Mouse (Mus musculus): Measurements from ENCODE around the gene Psma7. TPM values are rescaled to one million over a fixed set of nuclear protein-coding genes. Genes with fewer than 3 reads are reported as not detected.

Psma7 gene
- total and polyA plus RNA-seq, 3 experiments, result 394 to 515 (median 458) TPM

DNA sequence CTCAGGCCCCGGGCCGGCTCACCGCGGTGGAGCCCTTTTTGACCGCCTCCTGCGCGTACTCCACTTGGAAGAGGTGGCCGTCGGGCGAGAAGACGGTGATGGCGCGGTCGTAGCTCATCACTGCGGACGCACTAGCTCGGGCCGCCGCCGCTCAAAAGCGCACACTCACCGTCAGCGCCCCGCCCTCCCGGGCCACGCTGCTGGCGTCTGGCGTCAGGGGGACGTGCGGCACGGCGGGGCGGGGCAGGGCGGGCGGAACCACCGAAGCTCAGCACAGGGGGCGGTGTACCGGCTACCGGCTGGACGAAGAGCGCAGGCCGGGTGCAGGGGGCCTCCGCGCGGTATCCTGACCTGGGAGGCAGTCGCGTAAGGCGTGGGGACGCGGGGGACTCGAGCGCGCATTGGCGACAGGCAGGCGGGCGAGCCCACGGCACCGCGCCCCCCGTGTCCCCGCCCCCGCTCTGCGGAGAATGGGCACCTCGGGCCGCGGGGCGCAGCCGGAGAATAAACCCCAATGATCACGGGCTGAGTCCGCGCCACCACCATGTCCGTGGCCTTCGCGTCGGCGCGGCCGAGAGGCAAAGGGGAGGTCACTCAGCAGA, at the start of gene Psma7, which contains the start of gene Ss18l1 (continued):
- TF ChIP-seq TAL1 (IDR thresholded peaks at IDR 0.05; ENCODE audit: low read length) (no peak), NRF1 (IDR thresholded peaks at IDR 0.05; ENCODE audit: insufficient read depth, low read depth, low read length, poor library complexity, severe bottlenecking) (peak; percentile 46; the same call in 1 of the 2 replicates), GABPA (IDR thresholded peaks at IDR 0.05; ENCODE audit: low read depth, low read length) (no peak)

DNA sequence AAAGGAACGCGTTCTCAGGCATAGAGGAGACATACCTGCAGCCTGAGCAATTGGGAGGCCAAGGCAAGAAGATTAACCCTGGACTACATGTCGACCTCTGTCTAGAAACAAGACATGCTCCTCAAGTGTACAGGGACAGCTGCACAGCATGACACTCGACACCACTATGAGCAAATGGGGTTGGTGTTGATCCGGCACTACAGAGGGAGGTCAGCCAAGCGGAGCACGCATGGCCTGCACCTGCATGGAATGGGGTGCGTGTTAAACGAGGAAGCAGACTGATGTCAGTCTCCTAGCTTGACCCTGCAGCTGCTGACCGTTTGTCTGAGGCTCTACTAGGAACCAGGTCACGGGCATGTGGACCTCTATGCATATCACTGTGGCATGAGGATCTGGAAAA, 48.1 kb upstream of the Psma7 start:
- no peak for TF ChIP-seq CHD2 (IDR thresholded peaks at IDR 0.05; ENCODE audit: low read length)
- TF ChIP-seq MEF2A (IDR thresholded peaks at IDR 0.05; ENCODE audit: extremely low read depth, insufficient replicate concordance, low read depth, low read length, poor library complexity, severe bottlenecking), result no peak
- TF ChIP-seq ELF1 (IDR thresholded peaks at IDR 0.05; ENCODE audit: low read depth, low read length), result no peak
- TF ChIP-seq RCOR1 (IDR thresholded peaks at IDR 0.05; ENCODE audit: low read depth, low read length), result no peak
- TF ChIP-seq SIN3A (IDR thresholded peaks at IDR 0.05; ENCODE audit: low read length), result no peak
- no peak for TF ChIP-seq MAX (IDR thresholded peaks at IDR 0.05; ENCODE audit: low read length)
- TF ChIP-seq CTCF (IDR thresholded peaks at IDR 0.05 in 2 of 3, conservative IDR thresholded peaks at IDR 0.05 in 1 of 3; ENCODE audit: control insufficient read depth in 1 of 3, insufficient read depth in 1 of 3, low read depth in 2 of 3, low read length in 3 of 3, poor library complexity in 1 of 3, severe bottlenecking in 1 of 3), result no peak
- no peak for TF ChIP-seq ZNF384 (IDR thresholded peaks at IDR 0.05; ENCODE audit: low read depth, low read length)
- TF ChIP-seq RAD21 (IDR thresholded peaks at IDR 0.05; ENCODE audit: low read depth, low read length), result no peak
- no peak for TF ChIP-seq ZC3H11A (IDR thresholded peaks at IDR 0.05; ENCODE audit: low read depth, low read length)
- no peak for TF ChIP-seq JUND (IDR thresholded peaks at IDR 0.05; ENCODE audit: low read depth, low read length)
- no peak for TF ChIP-seq SMC3 (IDR thresholded peaks at IDR 0.05; ENCODE audit: low read depth, low read length)
- no peak for TF ChIP-seq POLR2AphosphoS2 (IDR thresholded peaks at IDR 0.05; ENCODE audit: low read length)
- no peak for TF ChIP-seq NELFE (IDR thresholded peaks at IDR 0.05; ENCODE audit: low read depth, low read length)
- H3K4me3 ChIP-seq (ENCODE audit: control insufficient read depth in 1 of 2, insufficient read depth in 1 of 2, low read depth in 2 of 2, low read length in 2 of 2), result no peak overlapping the region
- no peaks in the 10 kb centered on the region for H3K9me3 ChIP-seq (replicated peaks; ENCODE audit: insufficient read depth, low read length)
- H3K36me3 ChIP-seq (ENCODE audit: control insufficient read depth in 1 of 2, insufficient read depth in 2 of 2, low read length in 2 of 2), result no peaks in the 10 kb centered on the region
- DNase-seq (ENCODE audit: low read depth, low spot score), result no peak
- no peak overlapping the region for H3K9ac ChIP-seq (ENCODE audit: control insufficient read depth, low read depth, low read length, poor library complexity, severe bottlenecking)
- no peaks in the 10 kb centered on the region for H3K79me2 ChIP-seq (ENCODE audit: control insufficient read depth, insufficient read depth, low read length, poor library complexity)
- no peaks in the 10 kb centered on the region for H3K4me1 ChIP-seq (ENCODE audit: control insufficient read depth in 1 of 2, insufficient read depth in 2 of 2, low read length in 2 of 2)
- H3K27ac ChIP-seq (ENCODE audit: control insufficient read depth, low read depth, low read length), result no peak overlapping the region
- H3K27me3 ChIP-seq (ENCODE audit: control insufficient read depth in 1 of 2, insufficient read depth in 2 of 2, low read length in 2 of 2), result no peaks in the 10 kb centered on the region

DNA sequence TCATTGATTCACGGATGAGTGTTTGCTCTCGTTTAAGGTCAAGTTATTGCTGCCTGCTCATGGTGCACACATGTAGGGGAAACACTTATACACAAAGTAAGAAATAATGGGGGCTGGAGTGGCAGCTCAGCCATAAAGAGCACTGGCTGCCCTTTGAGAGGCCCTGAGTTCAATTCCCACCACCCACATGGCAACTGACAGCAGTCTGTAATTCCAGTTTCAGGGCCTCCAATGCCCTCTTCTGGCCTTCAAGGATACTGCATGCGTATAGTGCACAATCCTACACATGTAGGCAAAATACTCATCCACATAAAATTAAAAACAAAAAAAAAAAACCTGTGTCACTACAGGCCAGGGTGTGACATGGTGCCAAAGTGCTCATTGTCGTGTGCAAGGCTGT, 45.2 kb upstream of the Psma7 start:
- Histone ChIP-seq H3K27me3 (ENCODE audit: control insufficient read depth in 1 of 2, insufficient read depth in 2 of 2, low read length in 2 of 2) (no peaks in the 10 kb centered on the region), H3K9ac (ENCODE audit: control insufficient read depth, low read depth, low read length, poor library complexity, severe bottlenecking) (no peak overlapping the region), H3K9me3 (replicated peaks; ENCODE audit: insufficient read depth, low read length) (no peaks in the 10 kb centered on the region), H3K79me2 (ENCODE audit: control insufficient read depth, insufficient read depth, low read length, poor library complexity) (no peaks in the 10 kb centered on the region), H3K4me3 (ENCODE audit: control insufficient read depth in 1 of 2, insufficient read depth in 1 of 2, low read depth in 2 of 2, low read length in 2 of 2) (no peak overlapping the region), H3K27ac (ENCODE audit: control insufficient read depth, low read depth, low read length) (no peak overlapping the region), H3K36me3 (ENCODE audit: control insufficient read depth in 1 of 2, insufficient read depth in 2 of 2, low read length in 2 of 2) (no peaks in the 10 kb centered on the region), H3K4me1 (ENCODE audit: control insufficient read depth in 1 of 2, insufficient read depth in 2 of 2, low read length in 2 of 2) (no peaks in the 10 kb centered on the region)
- DNase-seq (ENCODE audit: low read depth, low spot score), result peak; percentile 42
- no peak for TF ChIP-seq MAX (IDR thresholded peaks at IDR 0.05; ENCODE audit: low read length)
- TF ChIP-seq TCF12 (IDR thresholded peaks at IDR 0.05; ENCODE audit: low read depth, low read length), result no peak
- TF ChIP-seq MYC (IDR thresholded peaks at IDR 0.05; ENCODE audit: low read depth, low read length), result no peak
- TF ChIP-seq MAFK (IDR thresholded peaks at IDR 0.05; ENCODE audit: borderline replicate concordance, low read depth, low read length), result no peak
- no peak for TF ChIP-seq USF2 (IDR thresholded peaks at IDR 0.05; ENCODE audit: borderline replicate concordance in 1 of 2, insufficient read depth in 1 of 2, low read depth in 1 of 2, low read length in 2 of 2)
- no peak for TF ChIP-seq POLR2AphosphoS5 (IDR thresholded peaks at IDR 0.05; ENCODE audit: borderline replicate concordance, low read depth, low read length)
- TF ChIP-seq ETS1 (IDR thresholded peaks at IDR 0.05; ENCODE audit: low read depth, low read length), result no peak
- no peak for TF ChIP-seq CHD2 (IDR thresholded peaks at IDR 0.05; ENCODE audit: low read length)
- TF ChIP-seq MXI1 (IDR thresholded peaks at IDR 0.05; ENCODE audit: low read depth, low read length), result no peak
- no peak for TF ChIP-seq TAL1 (IDR thresholded peaks at IDR 0.05; ENCODE audit: low read length)
- peak; percentile 45 for TF ChIP-seq RAD21 (IDR thresholded peaks at IDR 0.05; ENCODE audit: low read depth, low read length)
- TF ChIP-seq ZNF384 (IDR thresholded peaks at IDR 0.05; ENCODE audit: low read depth, low read length), result no peak
- no peak for TF ChIP-seq TBP (IDR thresholded peaks at IDR 0.05; ENCODE audit: low read depth, low read length)
- no peak for TF ChIP-seq MEF2A (IDR thresholded peaks at IDR 0.05; ENCODE audit: extremely low read depth, insufficient replicate concordance, low read depth, low read length, poor library complexity, severe bottlenecking)
- TF ChIP-seq ELF1 (IDR thresholded peaks at IDR 0.05; ENCODE audit: low read depth, low read length), result no peak
- no peak for TF ChIP-seq USF1 (IDR thresholded peaks at IDR 0.05; ENCODE audit: low read depth, low read length)
- TF ChIP-seq SMC3 (IDR thresholded peaks at IDR 0.05; ENCODE audit: low read depth, low read length), result peak; percentile 43
- no peak for TF ChIP-seq HCFC1 (IDR thresholded peaks at IDR 0.05; ENCODE audit: low read depth, low read length)
- 0 out of 2 replicates have a peak, but pooled peaks have one; percentile 16 for TF ChIP-seq ZC3H11A (IDR thresholded peaks at IDR 0.05; ENCODE audit: low read depth, low read length)
- TF ChIP-seq ZKSCAN1 (IDR thresholded peaks at IDR 0.05; ENCODE audit: low read depth, low read length), result no peak
